Mouse (Mus musculus) hematopoietic stem cell, adult 5-6 weeks (primary cell): ENCODE results near the gene Mast2. TPM values are rescaled to one million over a fixed set of nuclear protein-coding genes. Genes with fewer than 3 reads are reported as not detected.

Experiments
- ATAC-seq, 2 experiments: fragments of 125-278 bp in 1 of 2; replicated peaks in 1 of 2; 2 replicates each; pipeline ENCODE4 v1.8.0; 2016 to 2017; ENCODE audit warnings: inconsistent platforms in 2 of 2, mild to moderate bottlenecking in 2 of 2, moderate number of reproducible peaks in 2 of 2, low read depth in 1 of 2, moderate TSS enrichment in 1 of 2; ENCODE audit not compliant: low FRiP score in 2 of 2, poor library complexity in 2 of 2, severe bottlenecking in 2 of 2, insufficient read depth in 1 of 2, low TSS enrichment in 1 of 2
- total RNA-seq: library from RNA; stranded (forward); fragments of 172-1452, 232-1000 nt; gene quantifications from 2 replicates; pipeline ENCODE4 v1.2.3, GENCODE M21; 2017

The Mast2 gene
- total RNA-seq, 1 experiment from 2014 or later = 11.8 TPM

DNA sequence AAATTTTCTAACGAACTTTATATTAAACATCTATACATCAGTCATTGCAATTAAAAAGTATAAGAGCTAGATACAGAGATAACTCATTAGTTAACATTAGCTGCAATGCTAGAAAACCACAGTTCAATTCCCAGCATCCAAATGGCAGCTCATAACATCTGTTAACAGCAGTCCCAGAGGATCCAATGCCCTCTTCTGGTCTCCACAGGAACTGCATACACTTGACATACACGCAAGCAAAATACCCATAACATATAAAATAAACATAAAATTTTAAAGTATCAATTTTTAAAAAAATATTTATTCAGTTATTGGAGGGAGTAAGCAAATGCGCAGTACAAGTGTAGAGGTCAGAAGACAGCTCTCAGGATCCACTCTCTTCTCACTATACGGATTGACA, 28.4 kb downstream of the Mast2 start:
- no peak for ATAC-seq

DNA sequence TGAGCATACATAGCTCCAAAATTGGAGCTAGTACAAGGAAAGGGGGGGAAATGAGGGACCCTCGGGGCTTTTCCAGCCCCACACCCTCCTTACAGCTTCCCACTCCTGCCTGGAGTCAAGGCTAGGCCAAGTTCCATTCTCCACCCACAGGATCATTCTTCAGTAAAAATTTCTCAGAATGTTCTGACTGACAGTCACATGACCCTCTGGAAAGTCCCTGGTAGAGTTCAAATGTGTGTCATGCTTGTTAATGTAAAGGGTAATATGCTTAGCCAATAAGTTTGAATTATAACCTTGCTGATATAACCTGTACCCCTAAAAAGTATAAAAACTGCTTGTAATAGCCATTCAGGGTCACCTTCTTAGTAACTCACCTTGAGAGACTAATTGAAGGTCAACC, 41.8 kb downstream of the Mast2 start:
- no peak for ATAC-seq

DNA sequence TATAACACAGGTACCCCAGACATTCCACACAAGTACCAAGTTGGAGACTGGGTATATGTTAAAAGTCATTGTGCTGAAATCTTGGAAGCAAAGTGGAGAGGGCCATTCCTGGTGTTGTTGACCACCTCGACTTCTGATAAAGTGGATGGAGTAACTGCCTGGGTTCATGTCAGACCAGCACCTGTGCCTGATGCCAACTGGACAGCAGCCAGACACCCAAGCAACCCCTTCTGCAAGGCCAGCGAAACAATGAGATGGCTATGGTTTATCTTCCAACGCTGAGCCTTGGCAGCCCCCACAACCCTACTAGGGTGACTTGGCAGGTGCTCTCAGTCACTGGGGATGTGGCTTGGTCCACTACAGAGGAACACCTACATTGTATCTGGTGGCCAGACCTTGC, 42.8 kb downstream of the Mast2 start:
- ATAC-seq = no peak

DNA sequence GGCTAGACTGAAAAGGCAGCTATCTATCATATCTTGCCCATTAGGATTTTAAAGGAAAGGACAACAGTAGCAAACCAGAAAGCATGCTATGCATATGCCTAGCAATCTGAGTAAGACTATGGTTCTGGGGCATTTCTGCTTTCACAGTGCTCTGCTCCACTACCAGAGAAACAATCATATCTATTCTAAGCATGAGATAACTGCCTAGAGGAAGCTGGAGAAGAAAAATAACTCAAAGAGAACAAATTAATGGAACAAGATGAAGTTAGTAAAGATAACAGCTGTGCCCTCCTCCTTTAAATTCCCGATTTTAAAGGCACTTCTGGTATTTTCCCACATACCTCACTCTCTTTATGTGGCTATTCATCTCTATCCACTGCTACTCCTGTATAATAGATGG, 51.0 kb downstream of the Mast2 start:
- no peak for ATAC-seq

DNA sequence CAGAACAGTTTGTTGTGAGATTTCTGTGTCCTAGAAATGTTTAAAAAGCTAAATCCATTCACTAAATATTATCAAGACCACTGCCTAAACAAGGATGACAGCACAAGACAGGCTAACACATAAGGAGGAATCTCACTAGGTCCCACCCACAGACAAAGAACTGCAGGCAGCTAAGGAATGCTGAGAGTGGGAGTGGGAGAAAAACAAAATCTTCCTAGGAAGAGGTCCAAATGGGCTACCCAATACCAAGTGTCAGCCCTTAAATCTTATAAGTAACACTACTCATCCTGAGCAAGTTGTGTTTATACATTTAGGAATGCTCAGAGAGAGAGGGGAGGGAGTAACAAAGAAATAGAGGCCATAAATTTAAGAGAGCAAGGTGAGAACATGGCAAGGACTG, 52.6 kb downstream of the Mast2 start:
- no peak for ATAC-seq

DNA sequence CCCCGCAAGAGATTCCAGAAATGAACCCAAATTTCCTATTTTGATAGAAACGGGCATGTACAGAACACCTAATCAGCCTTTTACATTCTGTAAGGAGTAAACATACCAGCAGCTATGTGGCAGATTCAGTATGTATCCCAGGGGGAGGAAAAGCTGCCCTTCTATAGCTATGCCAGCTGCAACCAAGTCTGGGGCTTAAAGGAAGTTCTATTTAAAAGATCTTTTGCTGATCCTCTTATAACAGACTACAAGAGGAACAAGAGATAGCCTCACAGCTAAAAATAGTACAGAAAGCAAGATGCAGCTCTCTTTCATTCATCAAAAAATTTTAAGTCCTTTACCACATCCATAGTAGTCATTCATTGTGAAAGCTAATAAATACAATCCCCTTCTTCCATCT, 57.3 kb downstream of the Mast2 start:
- no peak for ATAC-seq

DNA sequence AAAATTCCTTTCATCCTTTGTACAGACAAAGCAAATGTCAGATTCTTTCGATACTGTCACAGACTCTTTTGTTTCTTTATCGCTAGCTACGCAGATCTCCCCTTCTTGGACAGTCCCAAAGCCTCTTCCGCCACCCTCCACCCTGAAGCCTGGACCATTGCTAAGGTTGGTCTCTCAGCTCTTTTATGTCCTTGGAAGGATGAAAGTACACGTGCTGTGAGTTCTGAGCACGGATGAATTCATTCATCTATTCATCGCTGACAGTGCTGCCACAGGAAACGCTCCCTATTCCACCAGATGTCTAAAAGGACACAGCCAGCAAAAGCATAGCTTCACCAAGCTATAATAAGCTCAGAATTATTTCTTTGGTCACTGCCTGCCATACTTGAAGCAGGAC, 58.0 kb downstream of the Mast2 start:
- ATAC-seq = no peak

DNA sequence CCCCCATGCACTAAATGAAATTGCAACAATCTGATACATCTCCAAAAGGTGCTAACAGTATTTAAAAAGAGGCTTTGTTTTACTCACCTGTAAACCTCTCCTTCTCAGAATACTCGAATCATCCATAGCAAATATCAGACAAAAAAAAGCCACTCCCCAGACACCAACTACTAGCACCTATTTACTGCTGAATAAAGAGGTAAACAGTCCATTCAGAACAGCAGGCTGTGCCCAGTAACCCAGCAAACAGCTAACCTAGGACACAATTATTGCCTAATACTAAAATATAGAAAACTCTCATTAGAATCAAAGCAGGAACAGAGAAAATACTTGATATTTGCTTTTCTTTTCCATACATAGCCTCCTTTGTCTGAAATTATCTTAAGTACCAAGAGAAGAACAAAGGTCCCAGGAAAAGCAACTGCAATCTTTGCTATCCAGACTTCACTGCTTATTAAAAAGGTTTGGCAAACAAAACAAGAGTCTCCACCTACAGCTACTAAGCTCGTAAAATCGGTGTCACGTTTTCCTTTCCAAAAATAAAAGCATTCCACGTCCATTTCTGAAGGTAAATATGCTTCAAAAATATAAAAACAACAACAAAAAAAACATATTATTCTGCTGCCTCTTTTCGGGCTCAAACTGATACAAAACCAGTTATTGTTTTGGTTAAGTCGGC, 58.6 kb downstream of the Mast2 start:
- no peak for ATAC-seq

DNA sequence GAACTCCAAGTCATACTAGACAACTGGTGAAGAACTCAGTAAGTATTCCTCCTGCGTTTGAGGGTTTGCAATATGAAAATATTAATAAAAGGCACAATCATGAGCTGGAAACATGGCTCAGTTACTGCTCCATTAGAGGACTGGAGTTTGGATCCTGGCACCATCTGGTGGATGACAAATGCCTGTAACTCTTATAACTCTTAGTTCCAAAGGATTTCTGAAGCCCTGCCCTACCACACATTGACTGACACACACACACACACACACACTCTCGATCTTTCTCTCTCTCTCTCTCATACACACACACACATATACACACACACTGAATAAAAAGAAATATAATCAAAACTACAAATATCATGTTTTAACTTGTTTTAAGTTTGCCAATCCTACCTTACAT, 60.1 kb downstream of the Mast2 start:
- no peak for ATAC-seq

DNA sequence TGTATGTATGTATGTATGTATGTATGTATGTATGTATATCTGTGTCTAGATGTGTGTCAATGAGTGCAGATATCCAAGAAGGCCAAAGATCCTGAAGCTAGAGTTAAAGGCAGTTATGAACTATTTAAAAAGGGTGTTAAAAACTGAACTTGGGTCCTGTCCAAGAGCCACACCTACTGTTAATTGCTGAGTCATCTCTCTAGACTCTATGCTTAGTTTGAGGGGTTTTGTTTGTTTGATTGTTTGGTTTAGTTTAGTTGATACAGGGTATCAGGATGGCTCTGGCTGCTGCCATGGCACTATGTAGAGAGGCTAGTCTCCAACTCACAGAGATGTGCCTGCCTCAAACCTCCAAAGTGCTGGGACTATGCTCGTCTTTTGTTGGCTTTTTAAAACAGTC, 61.3 kb downstream of the Mast2 start:
- ATAC-seq = no peak

DNA sequence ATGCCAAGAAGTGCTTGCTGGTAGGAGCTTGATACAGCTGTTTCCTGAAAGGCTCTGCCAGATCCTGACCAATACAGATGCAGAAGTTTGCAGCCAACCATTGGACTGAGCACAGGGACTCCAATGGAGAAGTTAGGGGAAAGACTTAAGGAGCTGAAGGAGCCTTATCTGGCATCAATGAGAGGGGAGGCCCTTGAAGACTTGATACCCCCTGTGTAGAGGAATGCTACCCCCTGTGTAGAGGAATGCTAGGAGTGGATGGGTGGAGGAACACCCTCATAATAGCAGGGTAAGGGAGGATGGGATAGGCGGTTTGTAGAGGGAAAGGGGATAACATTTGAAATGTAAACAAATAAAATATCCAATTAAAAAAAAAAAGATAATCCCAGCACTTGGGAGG, 65.9 kb downstream of the Mast2 start:
- ATAC-seq = no peak

DNA sequence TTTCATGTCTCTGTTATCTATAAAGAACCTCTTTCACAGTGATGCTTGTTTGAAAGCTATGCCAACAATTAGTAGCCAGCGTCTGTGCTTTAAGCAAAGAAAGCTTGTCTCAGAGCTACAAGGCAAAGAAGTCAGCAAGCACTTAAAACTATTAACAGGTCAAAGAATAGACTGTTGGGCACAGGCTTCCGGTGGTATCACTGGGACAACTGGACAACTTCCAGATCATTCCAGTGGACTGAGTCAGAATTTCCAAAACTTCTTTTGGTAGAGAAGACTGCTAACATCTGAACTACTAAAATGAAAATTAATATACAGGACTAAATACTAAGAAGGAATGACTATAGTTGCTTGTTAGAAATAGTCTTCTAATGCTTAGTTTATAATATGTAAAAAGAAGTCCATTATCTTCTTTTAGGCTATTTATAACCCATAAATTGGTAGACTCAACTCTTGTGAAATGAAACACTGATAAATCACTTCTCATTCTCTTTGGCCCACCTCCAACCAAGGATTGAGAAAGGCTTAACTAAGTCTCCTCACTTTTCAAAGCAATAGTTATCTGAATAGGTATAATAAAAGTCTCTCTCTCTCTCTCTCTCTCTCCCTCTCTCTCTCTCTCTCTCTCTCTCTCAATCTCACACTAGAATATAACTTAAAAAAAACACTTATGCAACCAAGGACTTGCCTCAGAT, 85.9 kb downstream of the Mast2 start:
- no peak for ATAC-seq

DNA sequence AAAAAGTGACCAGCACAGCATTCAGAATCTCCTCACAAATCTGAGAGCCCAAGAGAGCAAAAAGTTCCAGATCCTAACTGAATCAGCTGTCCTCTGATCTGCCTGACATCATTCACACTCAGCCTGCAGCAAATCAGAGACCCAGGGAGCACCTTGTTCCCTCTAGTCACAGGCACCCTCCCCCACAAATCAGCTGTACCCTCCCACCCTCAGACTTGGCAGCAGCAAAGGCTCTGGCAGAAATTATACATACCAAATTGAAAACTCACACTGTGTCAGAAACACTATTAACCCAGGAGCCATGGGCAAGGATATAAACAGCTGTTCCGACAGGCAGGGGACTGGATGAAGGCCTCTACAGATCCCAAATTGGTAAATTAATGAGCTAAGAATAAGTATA, 92.3 kb downstream of the Mast2 start:
- ATAC-seq = no peak

DNA sequence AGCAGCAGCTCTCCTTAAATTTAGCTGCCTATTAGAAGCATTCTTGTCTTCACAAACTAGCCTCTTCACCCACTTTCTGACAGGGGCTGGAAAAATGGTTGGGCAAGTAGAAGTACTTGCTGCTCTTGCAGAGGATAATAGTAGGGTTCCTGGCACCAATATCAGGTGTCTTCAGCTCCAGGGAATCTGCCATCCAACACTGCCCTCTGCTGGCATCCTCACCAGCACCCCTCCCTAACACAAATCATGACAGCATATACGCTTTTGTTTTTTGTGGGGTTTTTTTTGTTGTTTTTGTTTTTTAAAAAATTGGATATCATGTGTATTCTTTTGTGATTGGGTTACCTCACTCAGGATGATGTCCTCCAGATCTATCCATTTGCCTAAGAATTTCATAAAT, 105.9 kb downstream of the Mast2 start:
- ATAC-seq = no peak

DNA sequence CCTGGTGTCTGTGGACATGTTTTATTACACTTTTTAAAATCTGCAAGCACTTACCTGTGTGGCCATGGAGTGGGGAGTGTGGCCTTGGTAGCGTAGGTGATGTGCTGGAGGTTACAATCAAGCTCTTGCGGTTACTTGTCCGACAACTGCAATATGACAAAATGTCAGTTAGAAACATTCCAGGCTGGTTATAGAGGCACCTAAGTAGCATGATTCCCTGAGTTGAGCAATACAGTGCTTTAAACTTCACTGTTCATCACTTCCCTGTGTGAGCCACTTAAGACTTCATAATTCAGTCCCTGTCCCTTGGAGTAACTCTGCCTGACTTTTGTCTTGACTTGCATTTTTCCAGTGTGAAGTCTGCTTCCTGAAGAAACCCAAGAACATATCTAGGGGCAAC, 111.1 kb downstream of the Mast2 start:
- no peak for ATAC-seq

DNA sequence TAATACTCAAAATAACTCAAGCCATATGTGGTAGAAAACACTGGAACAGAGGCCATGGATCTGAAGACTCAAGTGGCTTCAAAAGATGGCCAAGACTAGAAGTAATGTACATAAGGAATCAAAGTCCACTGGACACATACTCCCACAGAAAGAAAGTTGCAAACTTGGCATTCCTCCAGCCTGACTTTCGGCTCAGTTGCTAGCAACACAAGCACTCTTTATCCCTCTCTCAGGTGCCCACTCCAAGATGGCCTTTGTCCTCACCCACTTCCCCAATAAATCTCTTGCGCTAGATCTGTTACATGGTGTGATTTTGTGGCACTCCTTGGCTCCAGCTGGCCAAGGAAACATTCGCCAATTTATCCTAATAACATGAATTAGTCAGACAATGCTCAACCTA, 111.5 kb downstream of the Mast2 start:
- no peak for ATAC-seq

DNA sequence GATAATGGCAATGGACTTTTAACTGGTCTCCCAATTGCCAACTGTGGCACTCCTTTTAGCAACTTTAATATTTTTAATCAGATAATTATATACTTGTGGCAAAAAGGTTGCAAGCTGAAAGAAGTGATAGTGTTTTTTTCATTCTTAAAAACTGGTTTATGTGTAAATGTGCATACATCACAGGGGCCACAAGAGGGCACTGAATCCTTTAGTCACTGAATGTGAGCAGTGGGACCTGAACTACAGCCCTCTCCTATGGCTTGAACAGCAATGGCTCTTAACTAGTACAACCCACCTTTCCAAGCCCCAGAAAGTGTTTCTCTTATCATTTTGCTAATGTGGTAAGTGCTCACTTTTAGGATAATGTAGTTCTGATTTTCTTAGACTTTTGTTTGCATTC, 121.9 kb downstream of the Mast2 start:
- ATAC-seq = peak; percentile 60 to 78; a peak in 3 of 4 replicates

DNA sequence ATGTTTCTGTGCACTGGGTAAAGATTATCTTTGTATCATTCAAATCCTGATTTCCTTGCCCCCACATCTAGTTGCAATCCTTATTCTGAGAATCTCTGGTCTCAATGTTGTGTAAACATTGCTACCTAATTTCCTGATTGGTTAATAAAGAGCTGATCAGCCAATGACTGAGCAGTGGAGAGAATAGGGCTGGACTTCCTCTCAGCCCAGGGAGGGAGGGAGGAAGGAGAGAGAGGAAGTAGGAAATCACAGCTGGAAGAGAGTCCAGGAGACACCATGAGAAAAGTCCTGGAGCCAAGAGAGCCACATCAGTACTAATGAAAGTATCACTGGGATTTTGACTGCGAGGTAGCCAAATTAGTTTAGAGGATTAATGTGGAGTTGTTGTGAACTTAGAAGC, 127.7 kb downstream of the Mast2 start:
- no peak for ATAC-seq

DNA sequence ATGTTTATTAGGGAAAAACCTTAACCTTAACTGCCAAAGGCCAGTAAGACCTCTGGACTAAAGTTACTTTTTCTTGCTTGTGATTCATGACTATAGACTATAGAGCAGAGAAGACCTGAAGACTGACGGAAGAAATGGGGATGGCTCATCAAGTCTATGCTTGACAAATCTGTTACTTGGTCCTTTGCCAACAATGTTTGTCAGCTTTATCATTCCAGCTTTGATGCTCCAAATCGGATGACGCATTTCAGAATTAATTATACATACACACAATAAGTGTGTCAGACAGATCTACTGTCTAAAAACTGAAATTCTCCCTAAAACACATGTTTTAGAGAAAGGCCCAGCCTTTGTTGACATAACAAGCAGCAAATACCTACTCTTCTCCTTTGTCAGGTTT, 134.7 kb downstream of the Mast2 start:
- ATAC-seq = no peak
